Mouse (Mus musculus) C2C12 (cell line): ENCODE results near the gene Gm20388. TPM values are rescaled to one million over a fixed set of nuclear protein-coding genes. Genes with fewer than 3 reads are reported as not detected.

ENCODE experiments used
- H3K27me3 ChIP-seq: one replicate; pipeline ENCODE4 v1.6.1; 2011; ENCODE audit not compliant: control insufficient read depth, insufficient read depth, insufficient read length
- H3K36me3 ChIP-seq: one replicate; pipeline ENCODE4 v1.6.1; 2011; ENCODE audit not compliant: control insufficient read depth, insufficient read depth
- H3K4me3 ChIP-seq: one replicate; pipeline ENCODE4 v1.5.1; 2011; ENCODE audit warnings: mild to moderate bottlenecking, control low read depth; ENCODE audit not compliant: poor library complexity, insufficient read depth, severe bottlenecking
- H3K79me2 ChIP-seq: one replicate; pipeline ENCODE4 v1.6.1; 2011; ENCODE audit not compliant: control insufficient read depth, insufficient read depth
- H3K79me3 ChIP-seq: one replicate; pipeline ENCODE4 v1.6.1; 2011; ENCODE audit warnings: low read depth, control low read depth
- H3ac ChIP-seq: one replicate; pipeline ENCODE3; 2011; ENCODE audit warnings: low read depth; ENCODE audit not compliant: control insufficient read depth, insufficient read length
- CEBPB ChIP-seq: IDR thresholded peaks from one replicate; pipeline ENCODE4 v1.6.1; 2011; ENCODE audit warnings: low read depth, mild to moderate bottlenecking, control low read depth, moderate library complexity
- CTCF ChIP-seq: IDR thresholded peaks from one replicate; pipeline ENCODE4 v1.5.1; 2011; ENCODE audit not compliant: control insufficient read depth, insufficient read depth, insufficient read length
- FOSL1 ChIP-seq: IDR thresholded peaks from one replicate; pipeline ENCODE4 v1.8.0; 2011; ENCODE audit warnings: mild to moderate bottlenecking, low read length; ENCODE audit not compliant: poor library complexity, insufficient read depth, severe bottlenecking
- MAX ChIP-seq: IDR thresholded peaks from one replicate; pipeline ENCODE4 v1.6.1; 2011; ENCODE audit warnings: mild to moderate bottlenecking, control low read depth
- MYOD1 ChIP-seq: IDR thresholded peaks from one replicate; pipeline ENCODE4 v1.6.1; 2011; ENCODE audit warnings: low read depth; ENCODE audit not compliant: control insufficient read depth, insufficient read length
- MYOG ChIP-seq: IDR thresholded peaks from one replicate; pipeline ENCODE4 v1.6.1; 2011; ENCODE audit not compliant: control insufficient read depth, insufficient read length; ENCODE audit errors: extremely low read depth
- USF1 ChIP-seq: IDR thresholded peaks from one replicate; pipeline ENCODE4 v1.6.1; 2011; ENCODE audit warnings: low read depth, mild to moderate bottlenecking, control low read depth, moderate library complexity
- polyA plus RNA-seq: library from polyadenylated mRNA; unstranded; fragments of >200 nt; fragmentation: generic; extraction: Trizol; gene quantifications from one replicate; pipeline ENCODE4 v1.2.1, GENCODE M21; 2012; ENCODE audit warnings: missing spikeins

Gene Gm20388
- polyA plus RNA-seq, 1 experiment: 15.0 TPM

GRCm38 (mm10) chr8:122661894-122662293 is 2751.3 kb downstream of the Gm20388 start:
- Histone ChIP-seq H3ac (no peak overlapping the region), H3K79me2 (no peaks in the 10 kb centered on the region), H3K27me3 (peaks cover 12% of the 10 kb centered on the region), H3K4me3 (no peak overlapping the region), H3K79me3 (no peaks in the 10 kb centered on the region), H3K36me3 (no peaks in the 10 kb centered on the region)
- TF ChIP-seq MYOD1: no peak
- TF ChIP-seq CTCF: no peak
- no peak for TF ChIP-seq MAX
- TF ChIP-seq CEBPB: no peak
- TF ChIP-seq USF1: no peak
- no peak for TF ChIP-seq MYOG
- no peak for TF ChIP-seq FOSL1

- H3K4me3 ChIP-seq: no peak overlapping the region
Observed at GRCm38 (mm10) chr8:122663106-122663505, 2752.5 kb downstream of the Gm20388 start.

GRCm38 (mm10) chr8:122663670-122664069 is 2753.0 kb downstream of the Gm20388 start:
- TF ChIP-seq MYOD1 (no peak), USF1 (no peak)
- Histone ChIP-seq H3K4me3 (no peak overlapping the region), H3K27me3 (peaks cover 19% of the 10 kb centered on the region), H3K36me3 (no peaks in the 10 kb centered on the region), H3K79me2 (no peaks in the 10 kb centered on the region), H3K79me3 (no peaks in the 10 kb centered on the region), H3ac (no peak overlapping the region)

More at GRCm38 (mm10) chr8:122663106-122663505, 2752.5 kb downstream of the Gm20388 start:
- H3K36me3 ChIP-seq: no peaks in the 10 kb centered on the region
- no peaks in the 10 kb centered on the region for H3K79me3 ChIP-seq
- no peak overlapping the region for H3ac ChIP-seq
- TF ChIP-seq MAX (no peak), FOSL1 (no peak), USF1 (no peak), MYOG (no peak), MYOD1 (no peak), CTCF (no peak), CEBPB (no peak)
- H3K27me3 ChIP-seq: peaks cover 16% of the 10 kb centered on the region
- H3K79me2 ChIP-seq: no peaks in the 10 kb centered on the region

- TF ChIP-seq CTCF: no peak
- no peak for TF ChIP-seq MAX
- no peak for TF ChIP-seq USF1
- no peak for TF ChIP-seq FOSL1
- H3K79me3 ChIP-seq: no peaks in the 10 kb centered on the region
- peaks cover 34% of the 10 kb centered on the region for H3K27me3 ChIP-seq
- H3K4me3 ChIP-seq: no peak overlapping the region
- H3ac ChIP-seq: no peak overlapping the region
- H3K79me2 ChIP-seq: no peaks in the 10 kb centered on the region
- no peaks in the 10 kb centered on the region for H3K36me3 ChIP-seq
Observed at GRCm38 (mm10) chr8:122665221-122665620, 2754.6 kb downstream of the Gm20388 start.

- Histone ChIP-seq H3K27me3 (peaks cover 40% of the 10 kb centered on the region), H3K36me3 (no peaks in the 10 kb centered on the region)
Observed at GRCm38 (mm10) chr8:122665667-122666316, 2755.2 kb downstream of the Gm20388 start.

GRCm38 (mm10) chr8:122666338-122666764 is 2755.7 kb downstream of the Gm20388 start:
- no peak overlapping the region for H3ac ChIP-seq
- H3K79me2 ChIP-seq: no peaks in the 10 kb centered on the region
- H3K79me3 ChIP-seq: no peaks in the 10 kb centered on the region
- peaks cover 45% of the 10 kb centered on the region for H3K27me3 ChIP-seq
- no peak overlapping the region for H3K4me3 ChIP-seq
- no peaks in the 10 kb centered on the region for H3K36me3 ChIP-seq
- TF ChIP-seq CEBPB (no peak), CTCF (no peak), MAX (no peak), MYOD1 (no peak), USF1 (no peak), MYOG (no peak), FOSL1 (no peak)

More at GRCm38 (mm10) chr8:122665667-122666316, 2755.2 kb downstream of the Gm20388 start:
- TF ChIP-seq MYOD1: no peak
- TF ChIP-seq MAX: no peak
- TF ChIP-seq CEBPB: no peak
- TF ChIP-seq USF1: no peak
- no peak for TF ChIP-seq CTCF
- no peak for TF ChIP-seq FOSL1
- TF ChIP-seq MYOG: no peak
- Histone ChIP-seq H3K79me2 (no peaks in the 10 kb centered on the region), H3ac (no peak overlapping the region), H3K79me3 (no peaks in the 10 kb centered on the region), H3K4me3 (no peak overlapping the region)
